Mouse (Mus musculus): ENCODE measurements around the gene Osbpl10.
"Not testable (repeated sequence)": the region's sequence is repeated elsewhere in the genome, so short reads cannot be mapped to it uniquely, and the experiment has no call there.

The Osbpl10 gene

GRCm38 (mm10) chr9:114978281-114979111 is at the start of gene Osbpl10:
Osbpl10 (plus strand) TSS chr9:114978569.
- DNase-seq (ENCODE audit: low read depth, low spot score): no peak

GRCm38 (mm10) chr9:114930464-114931090 is 47.8 kb upstream of the Osbpl10 start:
- no peak for DNase-seq (ENCODE audit: low read depth, low spot score)

- DNase-seq (ENCODE audit: low read depth, low spot score): no peak
These were observed 45.8 kb upstream of the Osbpl10 start for GRCm38 (mm10) chr9:114932607-114933006.

- no peak for DNase-seq (ENCODE audit: low read depth, low spot score)
These were observed 45.2 kb upstream of the Osbpl10 start for GRCm38 (mm10) chr9:114933037-114933722.

GRCm38 (mm10) chr9:114933723-114934171 is 44.6 kb upstream of the Osbpl10 start, which contains the start of gene Gpd1l:
Gpd1l (minus strand) TSS chr9:114933987.
- peak; percentile 68 for DNase-seq (ENCODE audit: low read depth, low spot score)

- no peak for DNase-seq (ENCODE audit: low read depth, low spot score)
These were observed 44.1 kb upstream of the Osbpl10 start for GRCm38 (mm10) chr9:114934231-114934630.

DNA sequence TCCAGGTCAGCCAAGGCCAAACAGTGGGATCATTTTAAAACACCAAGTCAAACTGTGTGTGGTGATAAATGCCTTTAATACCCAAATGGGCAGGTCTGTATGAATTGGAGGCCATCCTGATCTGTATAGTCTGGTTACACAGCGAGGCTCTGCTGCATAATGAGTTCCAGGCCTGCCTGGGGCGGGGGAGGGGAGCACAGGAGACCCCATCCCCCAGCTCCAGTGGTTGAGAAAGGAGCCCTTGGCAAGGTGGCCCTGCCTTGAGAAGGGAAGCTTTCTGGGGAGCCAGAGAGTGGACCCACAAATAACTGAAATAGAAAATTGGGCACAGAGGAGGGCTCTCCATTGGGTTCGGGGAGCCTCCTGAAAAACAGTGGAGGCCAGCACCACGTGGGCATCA is 43.0 kb upstream of the Osbpl10 start:
- no peak for DNase-seq (ENCODE audit: low read depth, low spot score)

GRCm38 (mm10) chr9:114936687-114937086 is 41.7 kb upstream of the Osbpl10 start:
- no peak for DNase-seq (ENCODE audit: low read depth, low spot score)

GRCm38 (mm10) chr9:114944642-114945041 is 33.7 kb upstream of the Osbpl10 start:
- no peak for DNase-seq (ENCODE audit: low read depth, low spot score)

DNA sequence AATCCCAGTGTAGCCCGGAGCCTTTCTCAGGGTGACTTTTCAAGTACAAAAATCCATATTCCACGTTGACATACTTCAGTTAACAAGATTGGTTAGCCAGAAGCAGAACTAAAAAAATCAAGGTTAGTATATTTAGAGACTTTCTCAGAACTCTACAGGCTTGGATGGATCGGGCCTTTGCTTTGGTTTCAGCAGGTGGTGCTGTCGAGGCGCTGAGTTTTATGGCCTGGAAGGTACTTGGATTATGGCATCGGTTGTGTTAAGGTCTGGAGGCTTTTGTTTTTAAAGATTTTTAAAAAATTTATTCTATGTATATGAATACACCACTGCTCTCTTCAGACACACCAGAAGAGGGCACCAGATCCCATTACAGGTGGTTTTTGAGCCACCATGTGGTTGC is 32.8 kb upstream of the Osbpl10 start:
- DNase-seq (ENCODE audit: low read depth, low spot score): no peak

DNA sequence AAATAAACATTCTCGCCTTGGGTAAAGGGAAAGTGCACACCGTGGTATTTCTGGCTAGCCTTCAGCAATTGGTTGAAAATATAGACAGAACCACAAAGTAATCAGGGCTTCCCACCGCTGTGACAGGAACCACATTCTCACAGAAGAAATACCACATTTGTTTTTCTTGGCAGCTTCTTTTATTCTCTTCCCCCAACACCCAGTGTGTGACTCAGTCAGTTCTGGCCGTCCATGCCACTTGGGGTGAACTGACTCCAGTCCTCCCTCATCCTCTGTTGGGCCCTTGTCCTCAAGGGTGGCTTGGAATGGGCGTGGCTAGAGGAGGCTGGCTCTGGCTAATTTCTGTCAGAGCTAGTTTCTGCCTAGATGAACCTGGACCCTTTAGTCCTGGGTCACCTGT is 30.0 kb upstream of the Osbpl10 start:
- DNase-seq (ENCODE audit: low read depth, low spot score): no peak

DNA sequence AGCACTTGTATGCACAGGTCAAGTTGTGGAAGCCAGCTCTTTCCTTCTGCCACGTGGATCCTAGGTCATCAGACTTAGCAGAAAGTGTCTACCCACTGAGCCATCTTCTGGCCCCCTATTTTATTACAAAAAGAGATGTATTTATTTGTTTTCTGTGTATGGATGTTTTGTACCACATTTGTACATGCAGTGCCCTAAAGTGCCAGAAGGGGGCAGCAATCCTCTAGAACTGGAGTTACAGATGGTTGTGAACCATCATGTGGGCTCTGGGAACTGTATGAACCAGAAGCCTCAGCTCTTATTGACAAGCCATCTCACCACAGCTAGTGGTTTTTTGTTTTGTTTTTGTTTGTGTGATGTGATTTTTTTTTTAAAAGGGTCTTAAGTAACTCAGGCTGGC is 25.5 kb upstream of the Osbpl10 start:
- no peak for DNase-seq (ENCODE audit: low read depth, low spot score)

- no peak for DNase-seq (ENCODE audit: low read depth, low spot score)
These were observed 23.0 kb upstream of the Osbpl10 start for GRCm38 (mm10) chr9:114955340-114955739.

- no peak for DNase-seq (ENCODE audit: low read depth, low spot score)
These were observed 21.4 kb upstream of the Osbpl10 start for GRCm38 (mm10) chr9:114956945-114957344.

DNA sequence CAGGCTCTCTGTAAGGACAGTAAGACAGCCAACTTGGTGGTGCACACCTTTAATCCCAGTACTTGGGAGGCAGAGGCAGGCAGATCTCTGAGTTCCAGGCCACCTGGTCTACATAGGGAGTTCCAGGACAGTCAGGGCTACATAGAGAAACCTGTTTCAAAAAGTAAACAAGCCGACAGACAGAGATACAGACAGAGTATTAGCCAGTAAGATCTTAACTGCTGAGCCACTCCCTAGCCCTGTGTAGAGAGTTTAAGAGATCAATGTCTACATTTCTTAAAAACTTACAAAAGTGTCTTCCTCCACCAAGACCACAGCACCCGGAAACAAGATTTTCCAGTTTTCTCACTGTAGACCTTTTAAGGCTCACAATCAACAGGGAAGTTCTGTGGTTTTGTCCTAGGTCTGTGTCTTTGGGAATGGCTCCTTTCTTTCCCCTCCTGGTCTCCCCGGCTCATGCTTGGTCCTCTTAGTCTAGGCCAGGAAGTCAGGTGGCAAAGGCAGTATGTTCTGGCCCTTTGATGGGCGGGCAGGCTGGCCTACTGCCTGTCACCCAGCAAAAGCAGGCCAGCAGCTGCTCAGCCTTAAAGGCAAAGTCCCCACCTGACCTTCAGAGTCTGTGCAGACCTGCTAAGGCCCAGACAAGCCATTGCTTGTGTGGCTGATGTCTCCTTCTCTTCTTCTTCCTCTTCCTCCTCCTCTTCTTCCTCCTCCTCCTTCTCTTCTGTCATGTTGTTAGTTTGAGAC is 18.2 kb upstream of the Osbpl10 start:
- no peak for DNase-seq (ENCODE audit: low read depth, low spot score)

DNA sequence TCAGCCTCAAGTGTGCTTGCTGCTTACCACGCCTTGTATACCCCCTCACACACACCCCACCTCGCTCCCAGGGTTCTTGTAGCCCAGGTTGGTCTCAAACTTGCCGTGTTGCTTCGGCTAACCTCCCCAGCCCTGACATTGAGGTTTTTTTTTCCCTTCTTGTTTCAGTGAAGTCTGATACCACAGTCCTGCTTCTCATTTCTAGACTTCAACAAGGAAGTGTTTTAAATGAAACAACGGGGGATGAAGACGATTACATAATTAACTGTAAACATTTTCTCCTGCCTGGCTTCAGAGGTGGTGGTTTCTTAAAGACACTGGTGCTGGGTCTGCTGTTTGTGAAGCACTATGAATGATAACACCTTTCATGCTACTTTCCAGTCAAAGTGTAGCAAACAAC is 17.5 kb upstream of the Osbpl10 start:
- DNase-seq (ENCODE audit: low read depth, low spot score): no peak

DNA sequence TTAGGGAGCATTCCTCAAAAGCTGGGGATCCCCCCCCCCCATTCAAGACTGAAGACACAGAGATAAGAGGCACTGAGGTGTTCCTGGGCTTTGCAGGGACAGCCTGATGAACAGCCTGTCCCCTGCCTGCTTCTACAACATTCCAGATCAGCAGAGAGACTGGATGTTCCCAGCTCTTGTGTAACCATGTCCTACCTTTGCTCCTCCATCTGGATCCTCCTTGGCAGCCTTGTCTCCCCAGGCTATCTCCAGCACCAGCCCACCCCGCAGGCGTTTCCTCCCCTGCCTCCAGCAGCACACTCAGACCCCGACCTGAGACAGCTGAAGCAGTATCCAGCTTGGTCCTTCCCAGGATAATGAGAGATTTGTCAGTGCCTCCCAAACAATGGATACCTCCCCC is 14.3 kb upstream of the Osbpl10 start:
- DNase-seq (ENCODE audit: low read depth, low spot score): no peak

DNA sequence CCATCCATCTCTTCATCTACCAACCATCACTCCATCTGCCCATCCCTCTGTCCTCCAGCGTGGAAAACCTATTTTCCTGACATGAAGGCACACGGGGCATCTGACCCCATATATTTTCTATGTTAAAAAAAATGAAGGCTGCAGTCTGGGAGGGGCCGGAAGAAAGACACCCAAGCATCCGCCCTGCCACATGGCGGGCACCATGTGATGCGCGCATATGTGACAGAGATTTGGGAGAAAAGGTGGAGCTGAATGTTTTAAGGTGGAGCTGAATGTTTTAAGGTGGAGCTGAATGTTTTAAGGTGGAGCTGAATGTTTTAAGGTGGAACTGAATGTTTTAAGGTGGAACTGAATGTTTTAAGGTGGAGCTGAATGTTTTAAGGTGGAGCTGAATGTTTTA is 12.1 kb upstream of the Osbpl10 start:
- DNase-seq (ENCODE audit: low read depth, low spot score): not testable (repeated sequence)

GRCm38 (mm10) chr9:114977461-114978280 is 698 bp upstream of the Osbpl10 start:
- DNase-seq (ENCODE audit: low read depth, low spot score): no peak

- DNase-seq (ENCODE audit: low read depth, low spot score): no peak
These were observed 1.6 kb downstream of the Osbpl10 start for GRCm38 (mm10) chr9:114979969-114980368.
